Mouse (Mus musculus): ENCODE results near the gene Rab37.

Rab37 gene

DNA sequence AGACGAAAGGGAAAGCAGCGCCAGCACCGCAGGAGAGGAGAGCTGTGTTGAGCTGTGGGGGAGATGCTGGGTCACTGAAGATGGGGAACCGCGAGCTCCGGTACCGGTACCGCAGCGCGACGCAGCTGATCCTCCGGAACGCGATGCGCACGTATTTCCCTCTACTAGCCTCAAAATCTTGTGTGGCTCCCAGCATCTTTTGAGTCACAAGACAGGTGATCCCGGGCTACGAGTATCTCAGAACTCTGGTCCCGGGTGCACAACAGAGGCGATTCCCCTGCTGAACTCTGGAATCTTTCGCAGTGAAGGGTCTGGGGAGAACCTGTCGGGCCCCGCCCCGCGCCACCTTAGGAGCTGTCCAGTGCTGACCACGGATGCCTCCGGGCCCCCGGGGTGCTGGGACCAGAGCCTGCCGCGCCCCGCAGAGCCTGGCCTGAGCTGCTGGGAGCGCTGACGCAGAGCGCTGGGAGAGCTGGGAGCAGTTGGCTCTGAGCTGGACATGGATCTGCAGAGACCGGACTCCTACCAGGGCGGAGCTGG is at the start of gene Rab37:
Gene Rab37, plus strand, starts transcription at position 70 of the 540 bp plus-strand sequence.
- peak; percentile 13 for DNase-seq (ENCODE audit: low spot score)

- no peak for DNase-seq (ENCODE audit: low spot score)
Observed at GRCm38 (mm10) chr11:115048259-115048658, 43.0 kb upstream of the Rab37 start, which contains the start of gene Cd300ld3. TSS of gene Cd300ld3 (minus strand) at chr11:115048409.

- DNase-seq (ENCODE audit: low spot score) = no peak
Observed at GRCm38 (mm10) chr11:115049282-115049895, 41.8 kb upstream of the Rab37 start.

DNA sequence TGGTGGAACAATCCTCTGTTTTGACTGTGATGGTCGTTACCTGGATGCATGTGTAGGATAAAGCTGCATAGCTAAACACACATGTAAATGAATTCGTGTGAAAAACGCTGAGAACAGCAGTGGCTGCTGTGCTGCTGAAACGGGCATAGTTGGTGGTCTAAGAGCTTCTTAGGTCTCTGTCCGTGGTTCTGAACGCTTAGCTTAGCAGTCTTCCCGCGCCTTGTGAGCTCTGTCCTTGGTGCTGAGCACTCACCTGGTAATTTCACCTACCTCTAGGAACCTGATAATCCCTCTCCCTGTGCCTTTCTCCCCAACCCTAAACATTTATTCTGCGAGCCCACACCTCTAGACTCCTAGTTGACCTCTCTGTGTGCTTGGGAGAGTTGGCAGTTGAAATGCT is 39.0 kb upstream of the Rab37 start:
- peak; percentile 44 for DNase-seq (ENCODE audit: low spot score)

- no peak for DNase-seq (ENCODE audit: low spot score)
Observed at GRCm38 (mm10) chr11:115052991-115053390, 38.2 kb upstream of the Rab37 start.

DNA sequence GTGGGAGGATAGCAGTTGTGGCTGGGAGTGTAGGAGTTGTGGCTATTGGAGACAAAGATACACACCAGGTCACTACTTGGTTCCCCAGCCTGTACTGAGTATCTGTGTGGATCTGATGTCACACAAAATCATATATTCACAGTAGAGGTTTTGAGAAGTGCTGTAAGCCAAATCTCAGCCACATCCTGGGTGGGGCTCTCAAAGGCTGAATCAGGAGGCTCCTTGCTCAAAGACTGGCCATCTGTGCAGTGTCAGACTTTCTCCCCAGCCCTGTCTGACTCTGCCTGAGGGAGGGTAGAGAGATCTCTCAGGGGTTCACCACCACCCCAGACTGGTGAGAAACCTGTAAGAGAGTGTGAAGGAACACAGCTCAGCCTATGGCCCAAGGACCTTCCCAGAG is 36.7 kb upstream of the Rab37 start:
- no peak for DNase-seq (ENCODE audit: low spot score)

DNA sequence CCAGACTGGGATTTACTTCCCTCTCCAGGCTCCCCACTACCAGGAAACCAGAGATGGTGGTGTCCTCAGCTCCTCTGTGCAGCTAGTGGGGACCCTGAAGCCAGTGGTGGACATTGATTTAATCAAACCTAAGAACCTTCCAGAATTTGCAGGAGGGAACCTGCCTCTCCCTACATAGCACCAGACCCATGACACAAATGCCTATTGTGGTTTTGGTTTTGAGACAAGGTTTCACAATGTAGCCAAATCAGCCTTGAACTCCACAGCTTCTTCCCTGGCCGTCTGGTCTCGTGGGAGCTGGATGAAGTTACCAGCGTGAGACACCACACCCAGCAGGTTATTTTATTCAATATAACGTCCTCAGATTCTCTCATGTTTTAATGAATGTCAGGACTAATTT is 32.5 kb upstream of the Rab37 start:
- no peak for DNase-seq (ENCODE audit: low spot score)

GRCm38 (mm10) chr11:115059797-115060196 is 31.4 kb upstream of the Rab37 start:
- DNase-seq (ENCODE audit: low spot score) = no peak

- DNase-seq (ENCODE audit: low spot score) = no peak
Observed at GRCm38 (mm10) chr11:115062077-115062476, 29.2 kb upstream of the Rab37 start, which contains the start of gene Cd300e. TSS of gene Cd300e (minus strand) at chr11:115062177.

GRCm38 (mm10) chr11:115066768-115067167 is 24.5 kb upstream of the Rab37 start:
- DNase-seq (ENCODE audit: low spot score) = no peak

DNA sequence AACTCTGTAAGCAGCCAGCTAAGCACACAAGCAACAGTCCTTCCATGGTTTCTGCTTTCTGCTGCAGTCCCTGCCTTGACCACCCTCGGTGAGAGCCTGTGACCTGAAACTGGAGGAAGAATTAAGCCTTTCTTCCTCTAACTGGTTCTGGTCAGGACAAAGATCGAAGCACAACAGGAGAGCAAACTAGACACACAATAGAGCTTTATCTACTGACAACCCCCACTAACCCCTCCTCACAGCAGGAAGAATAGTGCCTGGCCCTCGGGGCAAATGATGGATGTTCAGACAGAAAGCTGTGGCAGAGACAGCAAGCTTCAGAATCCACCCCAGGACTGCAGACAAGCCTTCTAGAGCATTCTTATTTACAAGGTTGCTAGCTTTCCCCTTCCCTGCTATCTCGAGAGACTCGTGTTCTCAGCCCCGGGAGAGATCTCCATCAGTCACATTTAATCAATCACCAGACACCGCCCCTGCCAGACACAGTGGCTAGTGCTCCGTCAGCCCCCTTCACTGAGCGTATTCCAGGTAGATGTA is 20.1 kb upstream of the Rab37 start:
- DNase-seq (ENCODE audit: low spot score) = no peak

DNA sequence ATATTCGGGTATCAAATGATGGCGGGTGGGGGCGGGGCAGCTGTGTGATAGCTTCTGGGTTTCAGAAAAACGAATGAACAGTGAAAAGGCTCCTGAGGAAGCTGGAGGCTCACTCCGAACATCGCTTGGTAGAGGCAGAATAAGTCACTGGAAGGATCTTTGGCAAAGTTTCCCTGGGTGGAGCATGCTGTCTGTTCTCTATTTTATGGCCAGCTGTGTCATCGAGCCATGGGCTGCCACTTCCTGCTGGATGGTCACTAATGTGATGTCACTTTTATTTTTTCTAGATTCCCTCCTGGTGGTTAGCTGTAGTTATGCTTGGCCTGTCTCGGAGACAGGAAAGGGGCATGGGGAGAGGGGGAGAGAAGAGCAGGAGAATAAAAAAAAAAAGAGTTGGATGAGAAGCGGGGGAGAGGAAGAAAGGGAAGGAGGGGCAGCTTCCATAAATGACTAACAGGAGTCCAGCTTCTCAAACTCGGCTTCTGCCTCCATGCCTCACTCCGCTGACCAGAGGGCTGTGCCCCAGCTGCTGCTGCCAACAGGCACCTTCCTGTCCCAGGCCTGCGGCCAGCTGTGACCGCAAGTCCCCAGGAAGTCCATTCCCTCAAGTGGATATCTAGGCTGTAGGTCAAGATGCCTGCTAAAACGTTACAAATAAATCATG is 19.5 kb upstream of the Rab37 start:
- no peak for DNase-seq (ENCODE audit: low spot score)

DNA sequence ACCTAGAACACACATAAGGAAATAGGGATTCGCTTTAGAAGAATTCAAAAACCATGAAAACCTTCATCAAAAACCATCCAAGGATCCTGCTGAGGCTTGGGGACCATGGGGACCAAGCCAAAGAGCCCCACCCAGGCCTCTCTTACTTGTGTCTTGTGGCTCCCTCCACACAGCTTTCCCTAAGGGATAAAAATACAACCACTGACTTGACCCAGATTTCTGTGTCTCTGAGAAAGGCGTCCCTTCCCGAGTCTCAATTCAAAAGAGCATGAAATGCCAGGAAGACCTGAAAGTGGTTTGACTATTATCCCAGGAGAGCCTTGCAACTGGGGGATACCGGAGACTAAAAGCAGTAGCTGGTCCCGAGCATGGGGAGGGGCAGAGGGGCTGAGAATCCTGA is 18.2 kb upstream of the Rab37 start:
- DNase-seq (ENCODE audit: low spot score) = no peak

DNA sequence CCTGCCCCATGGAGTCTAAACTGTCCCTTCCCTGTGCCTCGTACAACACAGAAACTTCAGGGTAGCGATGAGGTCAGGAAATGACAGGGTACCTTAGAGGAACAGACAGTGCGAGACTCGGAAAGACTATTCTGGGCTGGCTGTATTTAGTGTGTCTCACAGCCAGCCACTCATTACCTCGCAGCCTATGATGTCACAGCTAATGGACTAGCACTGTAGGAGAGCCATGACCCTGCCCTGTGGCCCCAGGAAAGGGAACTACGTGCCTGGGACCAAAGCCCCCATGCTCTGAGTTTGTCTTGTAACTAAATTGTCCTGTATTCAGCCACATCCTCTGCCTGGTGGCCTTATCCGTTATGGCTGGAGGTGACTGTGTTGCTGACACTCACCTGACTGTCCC is 15.8 kb upstream of the Rab37 start:
- no peak for DNase-seq (ENCODE audit: low spot score)

- DNase-seq (ENCODE audit: low spot score) = no peak
Observed at GRCm38 (mm10) chr11:115075859-115076258, 15.4 kb upstream of the Rab37 start.

DNA sequence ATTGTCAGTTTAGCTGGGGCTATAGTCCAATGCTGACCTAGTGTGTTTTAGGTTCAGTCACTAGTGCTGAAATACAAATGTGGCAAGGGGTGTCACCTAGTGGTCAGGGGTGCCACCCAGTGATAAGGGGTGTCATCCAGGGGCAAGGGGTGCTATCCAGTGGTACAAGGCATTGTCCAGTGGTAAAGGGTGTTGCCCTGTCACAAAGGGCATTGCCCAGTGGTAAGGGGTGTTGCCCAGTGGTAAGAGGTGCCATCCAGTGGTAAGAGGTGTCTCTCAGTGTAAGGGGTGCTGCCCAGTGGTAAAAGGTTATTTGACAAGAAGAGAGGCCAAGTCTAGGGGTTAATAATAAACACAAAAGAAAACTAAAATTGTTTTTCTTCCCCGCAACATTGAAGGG is 13.8 kb upstream of the Rab37 start:
- DNase-seq (ENCODE audit: low spot score) = no peak

- no peak for DNase-seq (ENCODE audit: low spot score)
Observed at GRCm38 (mm10) chr11:115078680-115079079, 12.6 kb upstream of the Rab37 start.

- DNase-seq (ENCODE audit: low spot score) = peak; percentile 36
Observed at GRCm38 (mm10) chr11:115080886-115081285, 10.3 kb upstream of the Rab37 start.

- DNase-seq (ENCODE audit: low spot score) = no peak
Observed at GRCm38 (mm10) chr11:115081373-115081772, 9.9 kb upstream of the Rab37 start.

GRCm38 (mm10) chr11:115082196-115082595 is 9.0 kb upstream of the Rab37 start:
- DNase-seq (ENCODE audit: low spot score) = no peak

DNA sequence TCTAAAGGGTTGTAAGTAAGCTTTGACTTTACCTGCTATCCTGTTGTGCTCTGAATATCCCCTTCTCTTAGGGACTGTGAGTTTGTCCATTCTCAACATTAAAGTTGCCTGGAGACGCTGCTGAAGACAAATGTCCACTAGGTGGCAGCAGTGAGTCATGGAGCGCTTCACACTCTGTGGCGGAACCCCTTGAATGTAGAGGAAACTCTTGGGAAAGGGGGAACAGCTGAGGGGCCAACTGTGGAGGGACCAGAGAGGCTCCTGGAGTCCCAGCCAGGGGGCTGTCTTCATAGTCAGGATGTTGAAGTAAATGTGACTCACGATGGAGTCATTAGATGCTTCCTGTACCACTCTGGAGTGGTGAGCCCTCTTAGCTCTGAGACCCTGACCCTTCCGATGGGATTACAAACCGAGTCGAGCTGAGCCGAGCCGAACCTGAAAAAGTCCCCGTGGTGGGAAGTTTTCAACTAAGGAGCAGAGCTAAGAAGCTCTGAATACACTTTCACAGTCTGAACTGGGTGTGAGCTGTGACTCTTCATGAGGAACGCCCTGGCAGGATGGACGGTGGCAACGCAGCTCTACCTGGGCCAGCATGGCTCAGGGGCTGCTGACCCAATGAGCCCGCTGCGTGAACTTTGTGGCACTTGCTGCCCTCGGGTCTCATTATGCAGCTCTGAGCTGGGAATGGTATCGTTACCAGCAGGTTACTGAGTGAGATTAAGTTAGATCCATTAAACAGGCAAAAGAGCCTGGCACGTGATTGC is 7.7 kb upstream of the Rab37 start:
- peak; percentile 79 for DNase-seq (ENCODE audit: low spot score)

DNA sequence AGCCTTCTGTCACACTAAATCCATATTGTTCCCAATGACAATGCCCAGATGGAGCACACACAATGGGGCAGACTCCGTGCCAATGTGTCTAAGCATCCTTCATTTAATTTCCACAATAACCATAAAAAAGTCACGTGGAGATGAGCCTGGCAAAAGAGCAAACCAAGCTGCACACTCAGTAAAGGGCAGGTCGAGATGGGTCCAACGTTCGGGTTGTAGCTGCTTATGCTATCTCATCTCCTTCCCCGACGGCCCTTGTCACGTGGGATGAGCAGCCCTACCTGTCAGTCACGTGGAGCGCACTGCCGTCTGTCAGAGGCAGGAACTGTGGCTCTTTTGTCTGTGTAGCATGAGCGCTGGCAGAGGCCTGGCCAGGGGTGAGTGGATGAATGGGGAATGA is 6.6 kb upstream of the Rab37 start:
- DNase-seq (ENCODE audit: low spot score) = no peak

DNA sequence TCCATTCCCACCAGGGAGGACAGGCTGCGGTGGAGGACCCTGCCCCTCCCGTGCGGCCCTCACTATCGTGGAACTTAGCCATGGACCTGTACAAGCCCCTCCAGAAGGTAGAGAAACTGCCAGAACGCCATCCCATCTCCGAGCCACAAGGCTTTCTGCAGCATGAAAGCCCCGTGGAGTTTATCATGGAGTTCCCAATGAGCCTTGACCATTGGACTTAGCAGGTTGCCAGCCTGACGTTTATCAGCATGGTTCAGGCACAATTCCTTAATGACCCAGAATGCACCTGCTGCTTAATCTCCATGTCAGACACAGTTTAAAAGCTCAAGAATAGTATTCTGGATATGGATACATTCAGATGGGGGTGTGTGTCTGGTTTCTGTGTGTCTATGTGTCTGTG is 6.2 kb upstream of the Rab37 start:
- no peak for DNase-seq (ENCODE audit: low spot score)
